Mouse (Mus musculus) brain, embryonic 14.5 days (tissue): ENCODE data around the gene Snd1.

ENCODE experiments used
- CTCF ChIP-seq: fragments of 200-500 bp; IDR thresholded peaks from 2 replicates; pipeline ENCODE4 v1.5.1; 2012; ENCODE audit warnings: inconsistent platforms, mild to moderate bottlenecking, moderate library complexity, borderline replicate concordance; ENCODE audit not compliant: insufficient read depth, insufficient read length; ENCODE audit errors: extremely low read depth
- POLR2A ChIP-seq: fragments of 200-500 bp; IDR thresholded peaks from 2 replicates; pipeline ENCODE4 v1.6.1; 2012; ENCODE audit warnings: mild to moderate bottlenecking, inconsistent platforms, borderline replicate concordance; ENCODE audit not compliant: poor library complexity, insufficient read depth, insufficient read length, severe bottlenecking; ENCODE audit errors: extremely low read depth

DNA sequence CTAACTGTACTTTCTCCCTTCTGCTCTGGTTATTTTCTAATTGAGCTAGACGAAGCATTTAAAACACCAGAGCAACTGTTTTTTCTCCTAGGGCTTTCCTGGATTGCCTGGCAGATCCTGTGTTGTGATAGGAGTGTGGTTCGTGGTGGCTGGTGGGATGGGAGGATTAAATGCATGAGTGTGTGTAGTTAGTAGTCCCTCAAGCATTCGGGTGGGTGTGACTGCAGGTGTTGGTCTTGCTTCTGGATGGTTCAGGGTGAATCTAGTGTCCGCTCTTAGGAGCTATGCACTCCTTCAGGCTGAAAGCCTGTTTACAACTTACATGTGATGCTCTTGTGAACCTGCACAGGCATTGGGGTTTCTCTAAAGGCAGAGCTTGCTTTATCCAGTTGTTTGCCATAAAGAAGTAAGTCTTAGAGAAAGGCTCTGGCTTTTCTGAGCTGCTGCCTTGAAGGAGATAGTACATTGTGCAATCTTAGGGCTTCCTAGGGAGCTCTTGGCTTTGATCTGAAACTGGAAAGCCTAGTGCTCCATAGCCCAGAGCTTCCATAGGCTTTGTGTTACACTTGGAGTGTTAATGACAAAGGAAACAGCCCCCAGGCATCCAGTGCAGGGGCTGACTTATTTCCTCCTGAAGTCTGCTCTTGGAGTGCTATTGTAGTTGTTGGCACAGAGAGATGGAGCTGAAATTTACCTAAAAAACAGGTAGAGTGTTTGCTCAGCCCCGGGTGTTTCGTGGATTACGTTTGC lies 75.5 kb downstream of the Snd1 start:
- TF ChIP-seq POLR2A = no peak
- TF ChIP-seq CTCF = no peak
